Mouse (Mus musculus) CH12.LX (cell line): ENCODE measurements around the gene Map3k14. TPM values are rescaled to one million over a fixed set of nuclear protein-coding genes. Genes with fewer than 3 reads are reported as not detected.

Experiments used
- DNase-seq: peaks from one replicate; pipeline ENCODE4 v3.0.0-alpha.2; 2013; ENCODE audit errors: extremely low read depth
- H3K27ac ChIP-seq: 2 replicates; pipeline ENCODE4 v1.5.1; 2012; ENCODE audit warnings: low read depth, mild to moderate bottlenecking, control low read depth, moderate library complexity; ENCODE audit not compliant: insufficient read depth
- H3K27me3 ChIP-seq: replicated peaks from 2 replicates; pipeline ENCODE3; 2012; ENCODE audit warnings: inconsistent platforms
- H3K36me3 ChIP-seq, 2 experiments: replicated peaks in 1 of 2; 2 replicates each; pipeline versions ENCODE3 to v1.6.1; 2012; ENCODE audit warnings: inconsistent platforms in 1 of 2, low read length in 1 of 2, mild to moderate bottlenecking in 1 of 2, mixed read lengths in 1 of 2, moderate library complexity in 1 of 2; ENCODE audit not compliant: control insufficient read depth in 1 of 2, insufficient read depth in 1 of 2
- H3K4me1 ChIP-seq, 2 experiments: 2 replicates each; pipeline ENCODE4 v1.6.1; 2012; ENCODE audit warnings: inconsistent platforms in 1 of 2, moderate library complexity in 1 of 2; ENCODE audit not compliant: insufficient read depth in 2 of 2, control insufficient read depth in 1 of 2
- H3K4me2 ChIP-seq: 2 replicates; pipeline ENCODE4 v1.6.1; 2012; ENCODE audit warnings: low read depth, mild to moderate bottlenecking, control low read depth; ENCODE audit not compliant: poor library complexity, insufficient read depth, severe bottlenecking
- H3K4me3 ChIP-seq, 3 experiments: fragments of 150-350 bp in 1 of 3; sonication (generic) in 1 of 3; replicated peaks in 1 of 3; 2 replicates each; pipeline versions ENCODE3 to v1.5.1; 2011 to 2012; ENCODE audit warnings: low read depth in 2 of 3, low read length in 2 of 3, mild to moderate bottlenecking in 2 of 3, moderate library complexity in 2 of 3, control low read depth in 1 of 3, improper control_type of control experiment in 1 of 3, inconsistent platforms in 1 of 3, mixed read lengths in 1 of 3; ENCODE audit not compliant: poor library complexity in 1 of 3
- H3K79me2 ChIP-seq: replicated peaks from 2 replicates; pipeline ENCODE4 v1.6.1; 2012; ENCODE audit warnings: mild to moderate bottlenecking, moderate library complexity; ENCODE audit not compliant: control insufficient read depth, poor library complexity, insufficient read depth, severe bottlenecking; ENCODE audit errors: extremely low read depth
- H3K9ac ChIP-seq: 2 replicates; pipeline ENCODE4 v1.6.1; 2012; ENCODE audit warnings: low read depth, mild to moderate bottlenecking, control low read depth, moderate library complexity; ENCODE audit not compliant: insufficient read depth
- H3K9me3 ChIP-seq: replicated peaks from 2 replicates; pipeline ENCODE3; 2012; ENCODE audit warnings: low read length, inconsistent platforms, mixed read lengths
- CHD1 ChIP-seq: IDR thresholded peaks from 2 replicates; pipeline ENCODE4 v1.6.1; 2012; ENCODE audit warnings: low read depth, low read length, improper control_type of control experiment, inconsistent platforms
- CHD2 ChIP-seq: IDR thresholded peaks from 2 replicates; pipeline ENCODE4 v1.6.1; 2011; ENCODE audit warnings: low read length, improper control_type of control experiment
- E2F4 ChIP-seq: IDR thresholded peaks from 2 replicates; pipeline ENCODE4 v1.6.1; 2011; ENCODE audit warnings: low read depth, low read length, improper control_type of control experiment; ENCODE audit not compliant: insufficient replicate concordance
- ELF1 ChIP-seq: IDR thresholded peaks from 2 replicates; pipeline ENCODE4 v1.6.1; 2014; ENCODE audit warnings: low read depth, mild to moderate bottlenecking, inconsistent platforms, low read length, improper control_type of control experiment
- ETS1 ChIP-seq: conservative IDR thresholded peaks from 2 replicates; pipeline ENCODE4 v1.6.1; 2012; ENCODE audit warnings: low read depth, mild to moderate bottlenecking, inconsistent platforms, low read length, improper control_type of control experiment, moderate library complexity
- HCFC1 ChIP-seq: IDR thresholded peaks from 2 replicates; pipeline ENCODE4 v1.6.1; 2012; ENCODE audit warnings: low read depth, mild to moderate bottlenecking, inconsistent platforms, low read length, improper control_type of control experiment
- IRF4 ChIP-seq: IDR thresholded peaks from 2 replicates; pipeline ENCODE4 v1.6.1; 2014; ENCODE audit warnings: low read depth, mild to moderate bottlenecking, inconsistent platforms, low read length, improper control_type of control experiment
- JUND ChIP-seq: conservative IDR thresholded peaks from 2 replicates; pipeline ENCODE4 v1.6.1; 2011; ENCODE audit warnings: low read depth, low read length, improper control_type of control experiment
- MEF2A ChIP-seq: IDR thresholded peaks from 2 replicates; pipeline ENCODE4 v1.6.1; 2014; ENCODE audit warnings: low read depth, mild to moderate bottlenecking, inconsistent platforms, low read length, improper control_type of control experiment, borderline replicate concordance
- POLR2A ChIP-seq: IDR thresholded peaks from 2 replicates; pipeline ENCODE4 v1.6.1; 2011; ENCODE audit warnings: low read depth, mild to moderate bottlenecking, improper control_type of control experiment, low read length
- POLR2AphosphoS2 ChIP-seq: IDR thresholded peaks from 2 replicates; pipeline ENCODE4 v1.6.1; 2011; ENCODE audit warnings: low read depth, low read length, improper control_type of control experiment
- RAD21 ChIP-seq: IDR thresholded peaks from 2 replicates; pipeline ENCODE4 v1.6.1; 2011; ENCODE audit warnings: low read depth, mild to moderate bottlenecking, low read length, improper control_type of control experiment, moderate library complexity
- SIN3A ChIP-seq: IDR thresholded peaks from 2 replicates; pipeline ENCODE4 v1.6.1; 2012; ENCODE audit warnings: low read length, improper control_type of control experiment, inconsistent platforms
- SMC3 ChIP-seq: IDR thresholded peaks from 2 replicates; pipeline ENCODE4 v1.6.1; 2011; ENCODE audit warnings: low read depth, low read length, improper control_type of control experiment
- USF1 ChIP-seq: IDR thresholded peaks from 2 replicates; pipeline ENCODE4 v1.6.1; 2014; ENCODE audit warnings: low read depth, mild to moderate bottlenecking, inconsistent platforms, low read length, improper control_type of control experiment
- USF2 ChIP-seq: conservative IDR thresholded peaks from 2 replicates; pipeline ENCODE4 v1.6.1; 2011; ENCODE audit warnings: low read depth, low read length, improper control_type of control experiment
- ZKSCAN1 ChIP-seq: IDR thresholded peaks from 2 replicates; pipeline ENCODE4 v1.6.1; 2012; ENCODE audit warnings: low read depth, inconsistent platforms, low read length, improper control_type of control experiment, borderline replicate concordance
- ZMIZ1 ChIP-seq: IDR thresholded peaks from 2 replicates; pipeline ENCODE4 v1.6.1; 2012; ENCODE audit warnings: low read depth, mild to moderate bottlenecking, inconsistent platforms, low read length, improper control_type of control experiment
- dilution Hi-C: fragments of 300-500 bp; cut with MboI; formaldehyde crosslinking; loops from 2 replicates; pipeline ENCODE4 v1.14.3; 2020; ENCODE audit warnings: low sequenced_read_pairs; ENCODE audit not compliant: extremely low pct_unique_long_range_greater_than_20kb, extremely low pct_ligation_motif_present
- in situ Hi-C: fragments of 300-500 bp; cut with MboI; formaldehyde crosslinking; loops from 3 replicates; pipeline ENCODE4 v1.14.3; 2019; ENCODE audit warnings: low sequenced_read_pairs, low pct_ligation_motif_present, low pct_unique_long_range_greater_than_20kb, mixed read lengths
- polyA plus RNA-seq: library from polyadenylated mRNA; unstranded; fragments of >175 nt; gene quantifications from 2 replicates; pipeline ENCODE4 v1.2.1, GENCODE M21; 2012; ENCODE audit warnings: low read depth; ENCODE audit not compliant: insufficient read length
- total RNA-seq, 2 experiments: library from RNA; depleted of rRNA; stranded (reverse); fragments of 300-350 nt in 1 of 2; fragments of >200 nt in 1 of 2; gene quantifications; 2 replicates each; pipeline ENCODE4 v1.2.3; 2012 to 2014

The Map3k14 gene
- total and polyA plus RNA-seq, 3 experiments: 4.5 to 11.2 (median 9.9) TPM

- Histone ChIP-seq H3K4me2 (no peak overlapping the region), H3K4me1 (no peaks in the 10 kb centered on the region), H3K9ac (no peak overlapping the region), H3K36me3 (no peaks in the 10 kb centered on the region), H3K9me3 (no peaks in the 10 kb centered on the region), H3K4me3 (no peak overlapping the region), H3K27ac (no peak overlapping the region), H3K79me2 (no peaks in the 10 kb centered on the region), H3K27me3 (no peaks in the 10 kb centered on the region)
- TF ChIP-seq HCFC1 (no peak), RAD21 (no peak), ZMIZ1 (no peak), USF2 (no peak), JUND (no peak)
- dilution Hi-C loops: no loop called here
- DNase-seq: no peak
- in situ Hi-C loops: no loop called here
These were observed 21.2 kb upstream of the Map3k14 start for GRCm38 (mm10) chr11:103288291-103288963.

- dilution Hi-C loops: no loop called here
- H3K27me3 ChIP-seq: no peaks in the 10 kb centered on the region
- in situ Hi-C loops: no loop called here
- H3K9me3 ChIP-seq: no peaks in the 10 kb centered on the region
- no peak overlapping the region for H3K4me2 ChIP-seq
- no peak overlapping the region for H3K27ac ChIP-seq
- no peaks in the 10 kb centered on the region for H3K79me2 ChIP-seq
- H3K9ac ChIP-seq: no peak overlapping the region
- no peak overlapping the region for H3K4me3 ChIP-seq
- no peaks in the 10 kb centered on the region for H3K36me3 ChIP-seq
- no peak for TF ChIP-seq CHD2
- no peak for TF ChIP-seq ZKSCAN1
- TF ChIP-seq CHD1: no peak
- no peak for TF ChIP-seq USF1
- no peak for TF ChIP-seq E2F4
- no peak for TF ChIP-seq SIN3A
- no peak for TF ChIP-seq SMC3
- TF ChIP-seq USF2: no peak
- no peak for TF ChIP-seq POLR2AphosphoS2
- TF ChIP-seq HCFC1: no peak
- no peak for TF ChIP-seq POLR2A
- peaks cover 3 to 5% of the 10 kb centered on the region in 2 experiments; a peak in 3 of 4 replicates for H3K4me1 ChIP-seq
- DNase-seq: no peak
These were observed 19.6 kb upstream of the Map3k14 start for GRCm38 (mm10) chr11:103286910-103287309.

GRCm38 (mm10) chr11:103285951-103286350, 18.7 kb upstream of the Map3k14 start:
- in situ Hi-C loops: no loop called here
- Histone ChIP-seq H3K79me2 (no peaks in the 10 kb centered on the region), H3K4me3 (no peak overlapping the region), H3K27me3 (no peaks in the 10 kb centered on the region), H3K9ac (no peak overlapping the region), H3K9me3 (no peaks in the 10 kb centered on the region), H3K27ac (no peak overlapping the region), H3K36me3 (no peaks in the 10 kb centered on the region), H3K4me1 (peaks cover 9 to 13% of the 10 kb centered on the region in 2 experiments; a peak in 3 of 4 replicates), H3K4me2 (no peak overlapping the region)
- TF ChIP-seq IRF4 (no peak), MEF2A (no peak), SIN3A (no peak), ETS1 (no peak), JUND (no peak), ELF1 (no peak), ZKSCAN1 (no peak), USF1 (no peak)
- no peak for DNase-seq
- dilution Hi-C loops: no loop called here
